Mouse (Mus musculus) neural tube, embryonic 12.5 days (tissue): ENCODE measurements around the gene Pgbd5. TPM values are rescaled to one million over a fixed set of nuclear protein-coding genes. Genes with fewer than 3 reads are reported as not detected.
A peak's percentile ranks its signal among the peaks of the same experiment; 100 is the strongest.

Experiments used
- ATAC-seq: fragments of 200-750 bp; cut with Nextera tagmentation; 2 replicates; pipeline ENCODE4 v1.8.0; 2017; ENCODE audit warnings: low read depth, mild to moderate bottlenecking, moderate TSS enrichment, moderate library complexity; ENCODE audit not compliant: low FRiP score
- H3K27ac ChIP-seq: fragments of 300-500 bp; sonication (generic); 2 replicates; pipeline ENCODE4 v1.5.1; 2016
- H3K27me3 ChIP-seq: fragments of 300-500 bp; sonication (generic); replicated peaks from 2 replicates; pipeline ENCODE4 v1.6.1; 2016; ENCODE audit warnings: mild to moderate bottlenecking
- H3K36me3 ChIP-seq: fragments of 300-500 bp; sonication (generic); 2 replicates; pipeline ENCODE4 v1.6.1; 2016; ENCODE audit warnings: mild to moderate bottlenecking
- H3K4me1 ChIP-seq: fragments of 300-500 bp; sonication (generic); 2 replicates; pipeline ENCODE4 v1.6.1; 2016
- H3K4me2 ChIP-seq: fragments of 300-500 bp; sonication (generic); replicated peaks from 2 replicates; pipeline ENCODE4 v1.6.1; 2016; ENCODE audit warnings: mild to moderate bottlenecking
- H3K4me3 ChIP-seq: fragments of 300-500 bp; sonication (generic); 2 replicates; pipeline ENCODE4 v1.5.1; 2016
- H3K9ac ChIP-seq: fragments of 300-500 bp; sonication (generic); 2 replicates; pipeline ENCODE4 v1.6.1; 2016; ENCODE audit warnings: mild to moderate bottlenecking
- H3K9me3 ChIP-seq: fragments of 300-500 bp; sonication (generic); 2 replicates; pipeline ENCODE4 v1.6.1; 2016; ENCODE audit warnings: mild to moderate bottlenecking
- WGBS: fragments of 180-500 bp; shearing (Covaris S2); methylation state at CpG from one replicate; pipeline ENCODE4 v1.1.7; 2016; 5-methylcytosine and 5-hydroxymethylcytosine counted together
- polyA plus RNA-seq: library from polyadenylated mRNA; unstranded; fragments of >200 nt; fragmentation: Nextera tagmentation; extraction: Ambion mirVana; gene quantifications from 2 replicates; pipeline ENCODE4 v1.2.1, GENCODE M21; 2016

The Pgbd5 gene
- polyA plus RNA-seq, 1 experiment from 2014 or later = 8.5 TPM

DNA sequence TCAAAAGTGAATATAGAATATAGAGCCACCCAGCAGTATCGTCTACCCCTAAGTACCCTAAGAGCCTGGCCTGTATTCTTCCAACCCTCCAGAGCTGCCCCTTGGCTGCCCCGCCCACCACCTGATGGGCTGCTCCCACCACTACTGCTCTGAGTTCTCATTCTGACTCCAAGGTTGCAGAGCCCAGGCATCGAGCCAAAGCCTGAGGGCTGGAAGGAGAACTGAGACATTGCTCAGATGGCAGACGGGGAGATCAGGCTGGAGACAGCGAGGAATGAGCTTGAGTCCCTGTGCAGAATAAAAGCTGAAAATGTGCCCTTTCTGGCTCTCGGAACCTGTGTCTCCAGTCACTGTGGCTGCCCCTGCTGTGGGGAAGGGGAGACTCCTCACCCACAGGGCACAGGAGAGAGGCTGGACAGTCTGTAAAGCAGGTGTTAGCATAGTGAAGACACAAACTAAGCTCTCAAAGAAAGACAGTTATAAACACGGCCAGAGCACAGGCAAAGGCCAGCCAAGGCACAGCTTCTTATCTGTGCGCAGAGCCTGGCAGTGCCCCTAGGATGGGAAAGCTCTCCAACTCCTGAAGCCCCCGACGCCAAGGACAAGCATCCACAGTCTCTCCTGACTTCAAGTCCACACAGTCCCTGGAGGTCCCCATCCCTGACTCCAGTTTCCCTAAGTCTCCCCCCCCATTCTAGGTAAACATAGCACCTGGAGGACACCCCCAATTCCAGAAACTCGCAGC lies 42.0 kb downstream of the Pgbd5 start:
- Histone ChIP-seq H3K9ac (no peak overlapping the region), H3K4me1 (no peaks in the 10 kb centered on the region), H3K36me3 (no peaks in the 10 kb centered on the region), H3K9me3 (no peaks in the 10 kb centered on the region), H3K27me3 (no peaks in the 10 kb centered on the region), H3K27ac (no peak overlapping the region), H3K4me2 (no peak overlapping the region), H3K4me3 (no peak overlapping the region)
- WGBS = 88% methylated on average over 11 of the region's 11 CpGs
- ATAC-seq = no peak

DNA sequence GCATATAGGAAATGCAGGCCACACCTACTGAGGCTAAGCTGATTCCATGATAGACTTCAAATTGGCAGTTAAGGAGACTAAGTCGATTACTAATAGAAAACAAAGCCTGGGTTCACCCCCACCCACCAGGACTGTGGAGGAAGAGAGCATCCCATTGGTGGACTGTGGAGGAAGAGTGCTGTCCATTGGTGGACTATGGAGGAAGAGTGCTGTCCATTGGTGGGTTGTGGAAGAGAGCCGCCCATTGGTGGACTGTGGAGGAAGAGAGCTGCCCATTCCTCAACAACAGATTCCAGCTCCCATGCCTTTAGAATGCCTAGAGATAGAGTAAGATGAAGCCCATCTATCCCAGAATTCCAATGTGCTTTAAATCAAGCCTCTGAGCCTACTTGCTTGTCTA lies 42.9 kb downstream of the Pgbd5 start:
- H3K4me3 ChIP-seq = no peak overlapping the region
- no peak overlapping the region for H3K27ac ChIP-seq
- 87% methylated on average over 2 of the region's 2 CpGs for WGBS
- H3K27me3 ChIP-seq = no peaks in the 10 kb centered on the region
- H3K9me3 ChIP-seq = no peaks in the 10 kb centered on the region
- H3K9ac ChIP-seq = no peak overlapping the region
- H3K4me1 ChIP-seq = no peaks in the 10 kb centered on the region
- no peak overlapping the region for H3K4me2 ChIP-seq
- no peak for ATAC-seq
- H3K36me3 ChIP-seq = no peaks in the 10 kb centered on the region

DNA sequence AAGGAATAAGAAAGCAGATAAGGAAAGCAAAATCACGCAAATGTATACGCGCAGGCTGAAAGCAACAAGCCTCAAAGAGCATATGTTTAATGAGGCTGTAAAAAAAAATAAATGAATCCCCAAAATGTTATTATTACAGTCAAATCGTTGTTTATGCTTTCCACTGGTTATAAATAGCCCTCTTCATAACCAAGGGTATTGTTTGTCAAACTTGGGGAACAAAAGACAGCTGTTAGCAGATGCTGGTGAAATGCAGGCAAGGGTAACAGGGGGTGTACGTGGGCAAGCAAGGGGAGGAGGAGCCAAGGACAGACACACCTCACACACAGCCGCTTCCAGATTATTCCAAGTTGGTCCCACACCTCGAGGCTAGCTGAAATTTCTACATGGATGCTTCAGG lies 44.1 kb downstream of the Pgbd5 start:
- H3K36me3 ChIP-seq = no peaks in the 10 kb centered on the region
- no peaks in the 10 kb centered on the region for H3K4me1 ChIP-seq
- 84% methylated on average over 7 of the region's 7 CpGs for WGBS
- no peak overlapping the region for H3K27ac ChIP-seq
- H3K4me2 ChIP-seq = no peak overlapping the region
- no peaks in the 10 kb centered on the region for H3K27me3 ChIP-seq
- H3K9me3 ChIP-seq = no peaks in the 10 kb centered on the region
- no peak overlapping the region for H3K9ac ChIP-seq
- ATAC-seq = no peak
- H3K4me3 ChIP-seq = no peak overlapping the region

DNA sequence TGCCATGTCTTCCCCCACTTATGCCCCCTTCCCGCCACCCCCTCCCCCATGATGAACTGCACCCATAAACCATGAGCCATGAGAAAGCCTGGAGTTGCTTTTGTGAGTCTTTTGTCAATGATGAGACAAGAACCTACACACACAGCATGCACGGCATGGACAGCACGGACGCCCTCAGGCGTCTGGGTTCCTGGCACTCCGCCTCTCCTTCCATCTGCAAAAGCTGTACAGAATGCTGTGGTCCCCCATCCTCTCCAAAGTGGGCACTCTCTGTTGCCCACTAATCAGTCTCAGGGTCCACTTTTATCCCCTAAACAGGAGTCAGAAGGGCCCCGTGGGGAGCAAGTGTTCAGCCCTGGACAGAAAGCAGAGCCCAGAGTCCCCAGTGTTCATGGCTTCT lies 44.5 kb downstream of the Pgbd5 start:
- no peak for ATAC-seq
- H3K27ac ChIP-seq = no peak overlapping the region
- H3K36me3 ChIP-seq = no peaks in the 10 kb centered on the region
- WGBS = 82% methylated on average over 7 of the region's 7 CpGs
- no peak overlapping the region for H3K9ac ChIP-seq
- H3K4me1 ChIP-seq = no peaks in the 10 kb centered on the region
- H3K4me3 ChIP-seq = no peak overlapping the region
- no peaks in the 10 kb centered on the region for H3K9me3 ChIP-seq
- no peaks in the 10 kb centered on the region for H3K27me3 ChIP-seq
- no peak overlapping the region for H3K4me2 ChIP-seq

DNA sequence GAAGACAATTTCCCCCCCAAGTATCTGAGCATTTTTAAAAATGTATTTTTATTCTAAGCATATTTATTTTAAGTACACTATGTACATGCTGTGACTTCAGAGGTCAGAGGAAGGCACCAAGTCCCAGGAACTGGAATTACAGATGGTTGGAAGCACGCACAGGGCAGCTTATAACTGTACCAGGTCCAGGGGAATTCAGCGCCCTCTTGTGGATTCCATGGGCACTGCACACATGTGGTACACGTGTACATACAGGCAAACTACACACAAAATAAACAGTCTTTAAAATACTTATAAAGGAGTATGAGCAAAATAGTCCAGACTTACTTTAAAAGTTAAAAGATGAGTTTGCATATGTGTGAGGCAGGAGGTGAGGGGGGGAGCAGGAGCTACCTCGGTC lies 45.5 kb downstream of the Pgbd5 start:
- H3K9me3 ChIP-seq = no peaks in the 10 kb centered on the region
- H3K27ac ChIP-seq = no peak overlapping the region
- no peak overlapping the region for H3K4me3 ChIP-seq
- H3K9ac ChIP-seq = no peak overlapping the region
- no peaks in the 10 kb centered on the region for H3K36me3 ChIP-seq
- H3K4me2 ChIP-seq = no peak overlapping the region
- no peak for ATAC-seq
- no peaks in the 10 kb centered on the region for H3K27me3 ChIP-seq
- WGBS = 85% methylated on average over 4 of the region's 4 CpGs
- no peaks in the 10 kb centered on the region for H3K4me1 ChIP-seq

DNA sequence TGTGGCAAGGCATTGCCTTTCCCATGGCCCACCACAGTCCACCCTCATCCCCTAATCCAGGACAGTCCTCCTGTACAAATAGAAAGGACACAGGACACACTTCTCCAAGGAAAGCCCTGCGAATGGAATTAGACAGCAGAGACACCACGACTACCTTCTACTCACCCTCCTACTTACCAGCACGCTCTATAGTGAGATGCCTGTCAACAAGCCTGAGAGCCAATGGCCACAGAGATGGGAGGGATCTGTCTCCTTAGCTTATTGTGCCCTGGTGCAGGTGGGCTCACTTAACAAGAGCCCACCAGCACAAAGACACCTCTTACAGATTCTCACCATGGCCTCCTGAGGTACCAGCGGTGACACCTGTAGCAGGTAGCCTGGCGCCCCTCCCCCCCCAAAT lies 46.4 kb downstream of the Pgbd5 start:
- Histone ChIP-seq H3K4me3 (no peak overlapping the region), H3K4me1 (no peaks in the 10 kb centered on the region), H3K4me2 (no peak overlapping the region), H3K27me3 (no peaks in the 10 kb centered on the region), H3K36me3 (no peaks in the 10 kb centered on the region), H3K9me3 (no peaks in the 10 kb centered on the region), H3K27ac (no peak overlapping the region), H3K9ac (no peak overlapping the region)
- 88% methylated on average over 5 of the region's 5 CpGs for WGBS
- ATAC-seq = no peak

DNA sequence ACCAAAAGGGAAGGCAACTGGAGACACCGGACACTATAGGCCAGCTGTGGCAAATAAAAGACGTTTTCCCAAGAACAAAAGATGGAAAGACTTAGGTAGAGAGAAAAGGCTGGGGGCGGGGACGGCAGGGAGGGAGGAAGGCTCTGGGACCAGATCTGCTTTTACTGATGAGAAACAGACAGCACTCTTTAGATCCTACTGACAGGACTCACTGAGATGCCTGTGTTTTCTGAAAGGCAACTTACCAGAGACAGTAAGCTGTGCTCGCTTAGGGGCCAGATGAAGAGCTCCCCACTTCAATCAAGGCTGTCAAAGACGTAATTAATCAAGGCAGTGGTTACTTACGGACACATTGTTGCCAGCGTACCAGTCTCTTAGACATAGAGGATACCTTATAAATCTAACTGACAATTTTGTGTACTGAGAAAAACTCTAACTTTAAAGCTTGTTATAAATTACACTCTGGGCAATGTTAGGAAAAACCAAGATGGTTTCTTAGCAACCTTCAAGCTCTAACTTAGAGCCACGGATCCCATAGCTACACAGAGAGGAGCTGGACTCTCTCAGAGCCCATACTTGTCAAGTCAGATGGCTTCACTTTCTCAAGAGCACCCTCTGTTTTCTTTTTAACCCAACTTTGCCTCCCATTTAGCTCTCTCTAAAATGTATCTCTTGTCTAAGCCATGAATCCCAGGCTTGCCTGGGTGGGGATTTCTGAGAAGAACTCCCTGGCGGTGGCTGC lies 47.0 kb downstream of the Pgbd5 start:
- H3K27me3 ChIP-seq = no peaks in the 10 kb centered on the region
- no peaks in the 10 kb centered on the region for H3K4me1 ChIP-seq
- ATAC-seq = no peak
- no peaks in the 10 kb centered on the region for H3K36me3 ChIP-seq
- no peaks in the 10 kb centered on the region for H3K9me3 ChIP-seq
- H3K9ac ChIP-seq = no peak overlapping the region
- H3K4me3 ChIP-seq = no peak overlapping the region
- no peak overlapping the region for H3K4me2 ChIP-seq
- 46% methylated on average over 10 of the region's 10 CpGs for WGBS
- H3K27ac ChIP-seq = no peak overlapping the region

DNA sequence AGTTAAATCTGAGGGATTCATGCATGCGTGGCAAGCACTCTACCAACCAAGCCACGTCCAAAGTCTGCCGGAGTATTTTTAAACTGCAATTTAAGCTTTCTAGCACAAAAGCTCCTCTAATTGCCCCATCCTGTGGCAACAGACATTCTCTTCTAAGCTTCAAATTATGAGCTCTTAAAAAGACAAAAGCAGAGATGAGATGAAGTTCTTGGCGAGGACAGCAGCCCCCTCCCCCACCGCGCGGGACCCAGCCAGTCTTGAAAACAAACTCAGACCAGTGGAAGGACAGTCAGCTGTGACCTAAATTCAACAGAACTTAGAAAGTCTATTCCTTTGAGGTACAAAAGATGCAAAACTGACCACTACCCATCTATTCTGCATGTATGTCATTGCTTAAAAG lies 48.3 kb downstream of the Pgbd5 start:
- ATAC-seq = no peak

DNA sequence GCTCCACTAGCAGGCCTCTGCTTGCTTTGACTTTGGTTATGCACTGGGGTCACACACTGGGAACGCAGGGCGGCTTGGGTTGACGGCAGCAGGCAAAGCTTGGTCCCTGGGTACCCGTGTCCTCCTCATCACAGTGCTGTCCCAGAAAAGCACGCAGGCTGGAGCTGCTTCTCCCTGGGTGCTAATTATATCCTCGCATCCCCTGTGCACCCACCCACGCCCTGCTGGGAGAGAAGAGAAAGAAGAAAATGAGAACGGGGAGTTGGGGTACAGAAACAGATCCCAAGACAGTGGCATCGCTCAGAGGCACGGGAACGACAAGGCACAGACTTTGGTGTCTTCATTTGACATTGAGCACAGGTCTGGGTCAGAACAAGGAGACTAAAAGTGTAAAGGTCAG lies 50.0 kb downstream of the Pgbd5 start:
- Histone ChIP-seq H3K27me3 (no peaks in the 10 kb centered on the region), H3K9me3 (no peaks in the 10 kb centered on the region), H3K27ac (no peak overlapping the region), H3K4me3 (no peak overlapping the region), H3K4me2 (no peak overlapping the region), H3K36me3 (no peaks in the 10 kb centered on the region), H3K4me1 (0 out of 2 replicates have a peak, but pooled peaks cover 7% of the 10 kb centered on the region), H3K9ac (no peak overlapping the region)
- 90% methylated on average over 11 of the region's 11 CpGs for WGBS
- no peak for ATAC-seq

More for the DNA sequence above, 48.3 kb downstream of the Pgbd5 start:
- no peak overlapping the region for H3K4me2 ChIP-seq
- no peak overlapping the region for H3K9ac ChIP-seq
- no peaks in the 10 kb centered on the region for H3K9me3 ChIP-seq
- H3K27me3 ChIP-seq = no peaks in the 10 kb centered on the region
- 0 out of 2 replicates have a peak, but pooled peaks cover 6% of the 10 kb centered on the region for H3K4me1 ChIP-seq
- no peaks in the 10 kb centered on the region for H3K36me3 ChIP-seq
- no peak overlapping the region for H3K4me3 ChIP-seq
- WGBS = 82% methylated on average over 7 of the region's 7 CpGs
- no peak overlapping the region for H3K27ac ChIP-seq

DNA sequence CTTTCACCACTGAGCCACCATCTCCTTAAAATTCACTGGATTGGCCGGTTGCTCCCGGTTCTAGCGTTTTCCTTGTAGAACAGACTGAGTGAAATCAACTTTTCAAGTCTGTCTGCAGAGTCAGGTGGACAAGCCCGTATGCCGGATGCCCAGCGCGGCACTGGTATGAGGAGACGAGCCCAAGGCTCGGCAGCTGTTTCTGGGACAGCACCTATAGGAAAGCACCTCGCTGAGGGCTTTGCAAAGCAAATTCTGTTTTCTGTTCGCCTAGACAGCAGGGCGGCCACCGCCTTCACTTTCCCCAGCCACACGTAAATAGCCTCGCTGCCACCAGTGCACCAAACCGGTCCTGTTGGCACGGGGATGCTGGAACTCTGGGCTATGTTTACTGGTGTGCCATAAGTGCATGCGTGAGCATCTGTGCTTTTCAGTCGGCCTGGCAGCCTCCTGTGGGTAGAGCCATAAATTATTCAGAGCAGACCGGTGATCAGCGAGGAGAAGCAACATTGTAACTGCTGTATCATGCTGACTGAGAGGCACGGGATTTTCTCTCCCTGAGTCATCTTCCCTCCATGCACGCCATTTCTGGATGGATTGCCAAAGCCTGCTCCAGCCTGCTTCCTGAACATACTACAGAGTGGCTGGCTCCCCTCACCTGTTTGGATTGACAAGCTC lies 53.1 kb downstream of the Pgbd5 start:
- Histone ChIP-seq H3K9ac (no peak overlapping the region), H3K4me2 (0 out of 2 replicates have a peak overlapping the region, but pooled peaks have one; percentile 5), H3K27ac (no peak overlapping the region), H3K9me3 (no peaks in the 10 kb centered on the region), H3K36me3 (peaks cover 4% of the 10 kb centered on the region; the same call in 1 of the 2 replicates), H3K27me3 (no peaks in the 10 kb centered on the region), H3K4me3 (no peak overlapping the region), H3K4me1 (0 out of 2 replicates have a peak, but pooled peaks cover 7% of the 10 kb centered on the region)
- ATAC-seq = no peak
- WGBS = 69% methylated on average over 23 of the region's 23 CpGs

DNA sequence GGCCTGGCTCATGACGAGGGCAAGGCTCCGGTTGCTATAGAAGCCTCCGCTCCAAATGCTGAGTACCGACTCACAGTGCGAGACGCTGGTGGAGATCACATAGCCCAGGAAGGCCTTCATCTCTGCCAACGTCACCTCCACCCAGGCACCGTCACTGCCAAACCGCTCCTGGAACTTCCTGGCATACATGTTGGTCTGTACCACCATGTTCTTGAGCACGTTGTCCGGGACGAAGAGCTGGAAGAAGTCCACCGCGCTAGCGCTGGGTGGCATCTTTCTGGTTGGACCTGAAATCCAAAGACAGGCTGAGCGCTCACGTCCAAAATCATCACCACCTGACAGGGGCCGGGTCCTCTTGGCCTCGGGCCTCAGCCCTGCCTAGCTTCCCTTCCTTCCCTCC lies 55.1 kb downstream of the Pgbd5 start:
- Histone ChIP-seq H3K4me3 (no peak overlapping the region), H3K4me1 (0 out of 2 replicates have a peak, but pooled peaks cover 7% of the 10 kb centered on the region), H3K9ac (no peak overlapping the region), H3K4me2 (no peak overlapping the region), H3K27me3 (no peaks in the 10 kb centered on the region), H3K27ac (no peak overlapping the region), H3K36me3 (peaks cover 7% of the 10 kb centered on the region; the same call in 1 of the 2 replicates), H3K9me3 (no peaks in the 10 kb centered on the region)
- 95% methylated on average over 19 of the region's 19 CpGs for WGBS
- no peak for ATAC-seq

DNA sequence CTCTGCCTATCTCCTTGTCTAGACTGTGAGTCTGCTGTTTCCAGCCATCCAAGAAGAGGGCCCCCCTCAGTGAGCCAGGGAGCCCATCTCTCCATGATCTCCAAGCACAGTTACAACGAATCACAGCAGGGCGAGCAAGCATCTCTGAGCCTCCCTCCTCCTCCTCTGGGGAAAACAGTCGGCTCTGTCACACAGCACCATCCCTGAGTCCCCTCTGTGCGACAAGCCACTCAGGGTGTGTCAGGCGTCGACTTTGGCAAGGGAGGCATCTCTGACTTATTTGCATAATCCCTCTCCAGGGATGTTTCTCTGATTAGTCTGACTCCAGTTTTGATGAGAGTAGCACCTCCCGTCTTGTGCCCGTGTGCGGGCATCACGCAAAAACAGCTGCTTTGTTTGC lies 57.2 kb downstream of the Pgbd5 start:
- WGBS = 65% methylated on average over 10 of the region's 10 CpGs
- no peak overlapping the region for H3K9ac ChIP-seq
- no peaks in the 10 kb centered on the region for H3K27me3 ChIP-seq
- H3K9me3 ChIP-seq = no peaks in the 10 kb centered on the region
- no peak for ATAC-seq
- H3K27ac ChIP-seq = no peak overlapping the region
- H3K4me1 ChIP-seq = 0 out of 2 replicates have a peak, but pooled peaks cover 7% of the 10 kb centered on the region
- H3K36me3 ChIP-seq = peaks cover 9% of the 10 kb centered on the region; the same call in 1 of the 2 replicates
- no peak overlapping the region for H3K4me2 ChIP-seq
- no peak overlapping the region for H3K4me3 ChIP-seq
